Comparison of ENCODE assay signal across 8 mouse cellular contexts in genomic region chr10:88501886-88502765, GRCm38 (mm10). TPM values are rescaled to one million over a fixed set of nuclear protein-coding genes. Genes with fewer than 3 reads are reported as not detected.
DNase-seq lines count a peak whose midpoint lies in the region; ATAC-seq lines count a peak whose summit lies in the region.

No protein-coding gene starts in this region.

- peak overlapping the region; percentile 6; the same call in 1 of the 2 replicates for H3K4me2 ChIP-seq in forebrain, embryonic 13.5 days
- no peak overlapping the region for H3K4me2 ChIP-seq in forebrain, embryonic 11.5 days (ENCODE audit: low read depth, low read length, severe bottlenecking)

- no peak overlapping the region for H3K27ac ChIP-seq in forebrain, embryonic 13.5 days
- no peak overlapping the region for H3K27ac ChIP-seq in forebrain, embryonic 11.5 days (ENCODE audit: low read depth, low read length)
- no peak overlapping the region for H3K27ac ChIP-seq in heart, embryonic 10.5 days

- 64% methylated on average over 13 of the region's 13 CpGs for WGBS in forebrain, embryonic 13.5 days
- 76% methylated on average over 13 of the region's 13 CpGs for WGBS in forebrain, embryonic 11.5 days
- 55% methylated on average over 13 of the region's 13 CpGs for WGBS in heart, embryonic 10.5 days

- no peaks in the 10 kb centered on the region for H3K36me3 ChIP-seq in forebrain, embryonic 13.5 days (ENCODE audit: poor library complexity, severe bottlenecking)
- H3K36me3 ChIP-seq in forebrain, embryonic 11.5 days (ENCODE audit: control insufficient read depth, insufficient read depth, low read length) = no peaks in the 10 kb centered on the region
- no peaks in the 10 kb centered on the region for H3K36me3 ChIP-seq in heart, embryonic 10.5 days

- intact Hi-C loops in gastrocnemius, postnatal 36 days (cut with DNase I) = no loop called here

- peaks cover 17% of the 10 kb centered on the region for H3K4me1 ChIP-seq in forebrain, embryonic 13.5 days
- H3K4me1 ChIP-seq in forebrain, embryonic 11.5 days (replicated peaks; ENCODE audit: control insufficient read depth, insufficient read depth, low read length) = peaks cover 4% of the 10 kb centered on the region; the same call in 1 of the 2 replicates
- H3K4me1 ChIP-seq in heart, embryonic 10.5 days = peaks cover 36% of the 10 kb centered on the region

- DNase-seq in forebrain, embryonic 11.5 days (ENCODE audit: low spot score) = no peak
- peak; percentile 60 for DNase-seq in brain, adult 2 months (ENCODE audit: low read depth, low spot score)
- no peak for DNase-seq in heart, embryonic 10.5 days (ENCODE audit: low spot score)
- DNase-seq in kidney, postnatal 36 days = peak; percentile 36 to 39
- no peak for DNase-seq in gastrocnemius, postnatal 36 days
- DNase-seq in spleen, postnatal 14 days (ENCODE audit: low spot score in 2 of 2) = no peak

- no peak overlapping the region for H3K4me3 ChIP-seq in forebrain, embryonic 13.5 days
- no peak overlapping the region for H3K4me3 ChIP-seq in forebrain, embryonic 11.5 days (ENCODE audit: low read depth, low read length)
- peak overlapping the region; percentile 82; the same call in 1 of the 2 replicates for H3K4me3 ChIP-seq in heart, embryonic 10.5 days

- no peak overlapping the region for H3K9ac ChIP-seq in forebrain, embryonic 13.5 days
- no peak overlapping the region for H3K9ac ChIP-seq in forebrain, embryonic 11.5 days (ENCODE audit: low read length)

- H3K9me3 ChIP-seq in forebrain, embryonic 13.5 days (replicated peaks) = no peaks in the 10 kb centered on the region
- H3K9me3 ChIP-seq in forebrain, embryonic 11.5 days (ENCODE audit: control insufficient read depth, low read length) = no peaks in the 10 kb centered on the region
- no peaks in the 10 kb centered on the region for H3K9me3 ChIP-seq in heart, embryonic 10.5 days

- no peak for ATAC-seq in forebrain, embryonic 13.5 days
- ATAC-seq in forebrain, embryonic 11.5 days (replicated peaks; ENCODE audit: low FRiP score) = no peak
- no peak for ATAC-seq in monocyte, adult 5-6 weeks (replicated peaks; ENCODE audit: insufficient number of reproducible peaks, low FRiP score, low TSS enrichment, poor library complexity, severe bottlenecking)

- no peaks in the 10 kb centered on the region for H3K27me3 ChIP-seq in forebrain, embryonic 13.5 days
- no peaks in the 10 kb centered on the region for H3K27me3 ChIP-seq in forebrain, embryonic 11.5 days (ENCODE audit: control insufficient read depth, insufficient read depth, low read length)
- no peaks in the 10 kb centered on the region for H3K27me3 ChIP-seq in heart, embryonic 10.5 days (ENCODE audit: insufficient read depth, poor library complexity, severe bottlenecking)

RNA-seq across cellular contexts. Expression of gene Chpt1, which starts 1.7 kb away (rescaled TPM):
- polyA plus RNA-seq in forebrain, embryonic 13.5 days (2015; fragmentation: Nextera tagmentation; extraction: Ambion mirVana) = 5.2 and 5.7 TPM in 2 replicates
- polyA plus RNA-seq in forebrain, embryonic 11.5 days (2014; fragmentation: Nextera tagmentation; extraction: Ambion mirVana) = 20.5 and 23.9 TPM in 2 replicates
- polyA plus RNA-seq in heart, embryonic 10.5 days (2016; fragmentation: Nextera tagmentation; extraction: Ambion mirVana) = 15.8 and 27.4 TPM in 2 replicates
- 10 to 100 TPM; 86.1 to 98.1 TPM for total RNA-seq in gastrocnemius, postnatal 36 days (2021)
- 13.3 to 26.4 TPM (median 15.1 TPM) in 3 replicates for total RNA-seq in monocyte, adult 5-6 weeks (2017)

RNA-seq across cellular contexts. Expression of gene Sycp3, which starts 42.8 kb away (rescaled TPM):
- polyA plus RNA-seq in forebrain, embryonic 13.5 days (2015; fragmentation: Nextera tagmentation; extraction: Ambion mirVana) = not detected in 2 replicates
- polyA plus RNA-seq in forebrain, embryonic 11.5 days (2014; fragmentation: Nextera tagmentation; extraction: Ambion mirVana) = 0.37 and 0.45 TPM in 2 replicates
- polyA plus RNA-seq in heart, embryonic 10.5 days (2016; fragmentation: Nextera tagmentation; extraction: Ambion mirVana) = 0.23 and 0.30 TPM in 2 replicates
- total RNA-seq in gastrocnemius, postnatal 36 days (2021) = not detected
- total RNA-seq in monocyte, adult 5-6 weeks (2017) = 0.68 to 3.5 TPM (median 2.7 TPM) in 3 replicates

Comparison
In these comparisons a context has a peak if more than half of its experiments do, and no peak if none do; other contexts are left out.
1. DNase-seq: peak in brain, adult 2 months (single experiment) and kidney, postnatal 36 days (2 of 2); none in forebrain, embryonic 11.5 days (single experiment), heart, embryonic 10.5 days (single experiment), gastrocnemius, postnatal 36 days (0 of 2) and spleen, postnatal 14 days (0 of 2).